Mouse (Mus musculus) liver, adult 2 months (tissue): ENCODE data around the gene Prkcg.

Experiments used
- CTCF ChIP-seq: fragments of 200-500 bp; IDR thresholded peaks from 2 replicates; pipeline ENCODE4 v1.5.1; 2011; ENCODE audit warnings: low read depth, low read length, control low read depth
- POLR2A ChIP-seq: fragments of 200-500 bp; IDR thresholded peaks from 2 replicates; pipeline ENCODE4 v1.6.1; 2011; ENCODE audit warnings: low read length, control low read depth; ENCODE audit not compliant: insufficient read depth; ENCODE audit errors: extremely low read depth

DNA sequence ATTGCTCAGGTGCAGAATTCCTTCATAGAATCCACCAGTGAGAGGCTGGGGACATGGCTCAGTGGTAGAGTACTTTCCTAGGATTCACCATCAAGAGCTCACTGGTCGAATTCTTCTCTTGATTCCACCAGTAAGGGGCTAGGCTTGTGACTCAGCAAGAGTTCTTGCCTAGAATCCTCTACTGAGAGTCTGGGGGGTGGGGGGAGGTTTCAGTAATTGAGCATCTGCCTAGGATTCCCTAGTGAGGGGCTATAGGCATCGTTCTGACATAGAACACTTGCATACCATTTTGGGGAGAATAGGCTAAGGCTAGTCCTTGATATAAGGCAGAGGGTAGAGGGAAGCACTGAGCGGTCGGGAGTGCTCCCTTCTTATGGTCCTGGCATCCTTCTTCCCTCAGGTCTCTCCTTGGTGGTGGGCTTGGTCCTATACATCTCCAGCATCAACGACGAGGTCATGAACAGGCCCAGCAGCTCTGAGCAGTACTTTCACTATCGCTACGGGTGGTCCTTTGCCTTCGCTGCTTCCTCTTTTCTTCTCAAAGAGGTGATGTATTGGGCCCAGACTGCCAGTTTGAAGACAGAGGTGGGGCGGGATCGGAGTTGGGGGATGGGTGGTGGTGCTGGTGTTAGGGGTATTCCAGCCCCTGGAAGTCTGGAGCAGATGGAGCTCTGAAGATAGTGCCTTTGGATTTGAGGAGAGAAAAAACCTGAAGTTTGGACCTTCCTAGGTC is 76.7 kb downstream of the Prkcg start:
- TF ChIP-seq CTCF (no peak), POLR2A (no peak)
